Mouse (Mus musculus) CH12F3 (cell line): ENCODE data around the gene Naaa.

Source experiments
- in situ Hi-C: fragments of 300-500 bp; cut with MboI; formaldehyde crosslinking; loops from 2 replicates; pipeline ENCODE4 v1.14.3; 2020; ENCODE audit warnings: low sequenced_read_pairs

Naaa gene

DNA sequence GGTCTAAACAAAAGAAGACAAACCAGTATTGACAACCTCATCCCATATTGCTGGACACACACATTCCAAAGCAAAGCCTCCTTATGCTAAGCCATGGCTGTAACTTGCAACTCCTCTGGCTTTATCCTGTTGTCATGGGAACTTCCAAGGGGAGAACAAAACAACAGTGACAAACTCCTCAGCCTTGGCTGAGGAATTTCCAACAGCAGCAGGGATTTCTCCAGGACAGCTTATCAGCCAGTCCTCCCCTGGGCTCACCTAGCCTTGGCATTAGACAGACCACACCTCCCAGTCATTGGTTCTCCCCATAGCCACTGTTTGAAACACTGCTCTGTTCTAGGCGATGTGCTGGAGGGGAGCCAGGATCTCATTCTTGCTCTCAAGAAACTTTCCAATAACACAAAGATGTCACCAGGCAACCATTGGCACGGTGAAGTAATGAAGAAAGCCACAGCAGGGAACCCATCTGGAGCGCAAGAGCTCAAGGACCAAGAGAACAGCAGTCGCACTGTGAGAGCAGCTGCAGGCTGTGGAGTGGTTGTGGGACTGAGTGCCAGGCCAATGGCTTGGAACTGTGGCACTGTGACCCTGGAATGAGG, 14.1 kb downstream of the Naaa start:
- in situ Hi-C loops: no loop called here

DNA sequence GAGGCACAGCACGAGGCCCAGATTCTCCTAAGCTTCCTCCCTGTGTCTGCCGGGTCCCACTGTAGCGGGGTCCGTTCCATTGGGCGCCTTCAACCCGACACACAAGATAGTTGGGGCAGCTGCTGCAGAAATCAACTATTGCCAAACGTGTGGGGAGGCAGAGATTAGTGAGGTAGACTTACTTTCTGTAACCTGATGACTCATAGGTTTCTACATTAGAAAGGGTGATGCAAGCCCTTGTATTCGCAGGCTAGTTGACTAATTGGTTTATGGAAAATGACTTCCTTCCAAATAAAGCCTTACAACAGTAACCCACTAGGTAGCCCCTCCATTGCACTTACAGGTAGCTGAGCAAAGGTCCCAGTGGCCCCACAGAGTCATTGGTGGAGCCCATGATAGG, 15.3 kb downstream of the Naaa start:
- in situ Hi-C loops: no loop called here

DNA sequence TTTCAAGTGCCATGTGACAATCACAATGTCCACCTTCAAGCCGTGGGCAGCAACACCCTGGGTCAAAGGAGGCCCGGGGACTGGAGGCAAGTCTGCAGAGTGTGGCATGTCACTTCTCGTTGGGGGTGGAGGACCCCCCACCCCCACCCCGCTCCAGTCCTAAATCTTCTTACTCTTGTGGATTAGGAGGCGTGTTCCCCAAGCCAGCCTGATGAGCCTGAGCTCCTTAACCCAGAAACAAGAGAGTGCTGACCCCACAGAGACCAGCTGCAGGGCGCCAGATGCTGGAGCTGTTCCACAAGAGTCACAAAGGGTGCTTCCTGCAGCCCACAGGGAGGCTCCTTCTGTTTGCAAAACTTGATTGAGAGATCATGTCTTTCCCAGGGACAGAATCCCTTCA, 21.8 kb downstream of the Naaa start, which contains the start of gene Ppef2:
Gene Ppef2, minus strand, starts transcription at position 61 of the 400 bp plus-strand sequence.
- in situ Hi-C loops: no loop called here

DNA sequence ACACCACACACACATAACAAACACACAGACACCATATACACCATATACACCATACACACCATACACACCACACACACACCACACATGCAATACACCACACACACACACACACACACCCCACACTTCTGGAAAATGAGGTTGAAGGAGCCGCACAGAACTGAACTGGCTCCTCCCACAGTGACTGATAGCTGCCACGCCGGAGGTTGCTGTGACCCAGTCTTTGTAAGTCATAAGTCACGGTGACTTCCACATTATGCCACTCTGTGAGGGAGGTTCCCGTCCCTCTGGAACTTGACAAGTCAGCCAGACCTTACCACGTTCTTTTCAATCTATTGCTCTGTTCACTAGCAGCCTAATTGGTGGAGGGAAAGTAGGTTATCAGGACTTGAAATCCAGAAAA, 23.5 kb downstream of the Naaa start:
- in situ Hi-C loops: no loop called here

DNA sequence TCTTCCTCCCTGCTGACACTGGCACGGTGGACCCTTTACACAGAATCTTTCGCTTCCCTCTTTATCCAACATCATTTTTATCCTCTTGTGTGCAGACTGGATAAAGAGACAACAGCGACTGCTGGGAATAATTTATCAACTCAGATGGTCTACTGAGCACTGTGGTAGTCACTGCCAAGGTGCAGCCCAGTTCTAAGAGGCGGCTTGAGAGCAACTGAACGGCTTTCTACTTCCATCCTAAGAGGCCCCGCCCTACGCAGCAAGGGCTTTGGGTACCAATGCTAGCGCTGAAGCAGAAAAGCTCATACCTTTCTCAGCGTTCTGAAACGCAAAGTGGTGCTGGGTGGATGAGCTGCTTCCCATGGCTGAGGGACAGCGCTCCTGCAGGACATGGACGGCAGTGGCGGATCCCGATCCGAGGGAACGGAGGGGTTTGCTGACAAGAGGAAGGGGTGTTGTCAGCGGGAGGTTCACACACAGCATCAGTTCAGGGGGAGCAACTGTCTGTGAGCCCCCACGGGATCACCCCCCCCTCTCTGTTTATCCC, 25.1 kb downstream of the Naaa start:
- in situ Hi-C loops: no loop called here

DNA sequence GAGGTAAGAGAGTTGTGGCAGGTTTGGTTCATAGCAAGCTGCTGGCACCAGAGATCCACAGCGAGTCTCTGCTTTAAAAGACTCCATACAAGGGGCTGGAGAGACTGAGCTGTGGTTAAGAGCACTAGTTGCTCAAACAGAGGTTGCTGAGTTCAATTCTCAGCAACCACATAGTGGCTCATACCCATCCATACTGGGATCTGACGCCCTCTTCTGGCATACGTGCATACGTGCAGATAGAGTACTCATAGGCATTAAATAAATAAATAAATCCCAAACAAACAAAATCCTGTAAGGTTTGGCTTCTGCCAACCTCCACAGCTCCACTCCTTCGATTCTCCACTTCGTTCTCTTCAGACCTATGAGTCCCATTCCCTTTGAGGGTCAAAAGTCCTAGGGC, 25.9 kb downstream of the Naaa start:
- in situ Hi-C loops: no loop called here

DNA sequence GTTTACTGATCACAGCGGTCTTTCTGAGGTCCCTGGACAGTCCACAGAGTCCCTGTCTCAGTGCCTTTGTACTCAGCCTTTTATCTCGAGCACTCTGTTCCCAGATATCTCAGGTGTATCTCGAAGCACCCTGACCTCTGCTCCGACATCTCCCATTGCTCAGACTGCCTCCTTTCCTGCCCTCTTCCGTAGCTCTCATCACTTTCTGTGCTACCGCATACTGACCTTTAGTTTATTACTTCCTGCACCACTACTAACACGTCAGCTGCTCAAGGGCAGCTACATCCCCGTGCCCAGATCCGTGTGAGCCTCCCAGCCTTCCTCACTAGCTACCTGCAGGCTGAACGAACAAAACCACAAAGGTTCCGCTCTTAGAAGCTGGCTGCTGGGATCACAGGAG, 29.4 kb downstream of the Naaa start:
- in situ Hi-C loops: loop anchor here (10.0 kb wide), 1 partner anchor 54 kb away; no protein-coding TSS in a partner anchor

DNA sequence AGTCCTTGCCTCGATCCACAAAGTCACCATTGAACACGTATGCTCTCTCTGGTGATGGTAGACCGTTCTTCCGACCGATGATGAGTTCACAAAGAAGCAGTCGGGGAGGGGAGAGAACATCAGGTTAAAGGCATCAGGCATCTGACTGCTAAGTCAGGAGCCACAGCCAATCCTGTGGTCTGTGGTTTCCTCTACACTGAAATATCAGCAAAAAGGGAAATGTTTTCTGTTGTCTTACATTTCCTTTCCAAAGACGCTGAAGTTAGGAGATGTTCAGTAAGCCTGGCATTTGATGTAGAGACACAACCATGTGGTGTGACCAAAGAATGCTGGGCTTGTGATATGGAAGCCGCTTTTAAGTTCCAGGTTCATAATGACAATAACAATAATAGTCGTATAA, 32.5 kb downstream of the Naaa start:
- in situ Hi-C loops: loop anchor here (10.0 kb wide), 1 partner anchor 51 kb away; no protein-coding TSS in a partner anchor

DNA sequence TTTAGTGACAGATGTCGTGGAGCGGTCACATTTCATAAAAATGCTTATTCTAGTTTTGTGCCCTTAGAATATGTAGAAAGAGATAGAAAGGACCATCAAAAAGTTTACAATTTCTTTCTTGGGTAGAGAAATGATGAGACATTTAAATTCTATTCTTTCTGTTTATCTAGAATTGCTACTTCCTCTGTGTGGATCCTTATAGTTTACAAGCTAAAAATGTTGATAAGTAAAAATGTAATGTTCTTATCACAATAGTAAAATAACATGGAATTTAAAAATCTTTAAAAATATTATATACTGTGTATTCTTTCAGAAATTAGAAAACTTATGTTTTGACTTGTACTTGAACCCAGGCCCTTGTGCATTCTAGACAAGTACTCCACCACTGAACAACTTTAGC, 33.1 kb downstream of the Naaa start:
- in situ Hi-C loops: loop anchor here (10.0 kb wide), 1 partner anchor 50 kb away; no protein-coding TSS in a partner anchor

DNA sequence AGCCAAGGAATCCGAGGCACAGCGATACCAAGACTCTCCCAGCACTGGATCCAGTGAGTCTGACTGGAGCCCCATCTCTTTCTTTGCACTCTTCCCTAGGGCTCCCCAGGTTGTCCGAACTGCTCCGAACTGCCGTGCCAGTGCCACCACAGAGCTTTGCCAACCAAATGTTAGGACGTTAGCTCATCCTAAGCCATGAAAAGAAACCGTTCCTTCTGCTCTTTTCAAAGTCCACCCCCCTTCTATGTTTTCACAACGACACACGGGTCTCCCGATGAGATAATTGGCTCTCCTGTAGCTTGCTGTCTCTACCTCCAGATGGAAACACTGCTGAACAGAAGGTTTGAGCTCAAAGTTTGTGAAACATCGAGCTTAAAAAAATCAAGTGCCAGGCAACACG, 37.2 kb downstream of the Naaa start:
- in situ Hi-C loops: loop anchor here (10.0 kb wide), 1 partner anchor 46 kb away; no protein-coding TSS in a partner anchor

DNA sequence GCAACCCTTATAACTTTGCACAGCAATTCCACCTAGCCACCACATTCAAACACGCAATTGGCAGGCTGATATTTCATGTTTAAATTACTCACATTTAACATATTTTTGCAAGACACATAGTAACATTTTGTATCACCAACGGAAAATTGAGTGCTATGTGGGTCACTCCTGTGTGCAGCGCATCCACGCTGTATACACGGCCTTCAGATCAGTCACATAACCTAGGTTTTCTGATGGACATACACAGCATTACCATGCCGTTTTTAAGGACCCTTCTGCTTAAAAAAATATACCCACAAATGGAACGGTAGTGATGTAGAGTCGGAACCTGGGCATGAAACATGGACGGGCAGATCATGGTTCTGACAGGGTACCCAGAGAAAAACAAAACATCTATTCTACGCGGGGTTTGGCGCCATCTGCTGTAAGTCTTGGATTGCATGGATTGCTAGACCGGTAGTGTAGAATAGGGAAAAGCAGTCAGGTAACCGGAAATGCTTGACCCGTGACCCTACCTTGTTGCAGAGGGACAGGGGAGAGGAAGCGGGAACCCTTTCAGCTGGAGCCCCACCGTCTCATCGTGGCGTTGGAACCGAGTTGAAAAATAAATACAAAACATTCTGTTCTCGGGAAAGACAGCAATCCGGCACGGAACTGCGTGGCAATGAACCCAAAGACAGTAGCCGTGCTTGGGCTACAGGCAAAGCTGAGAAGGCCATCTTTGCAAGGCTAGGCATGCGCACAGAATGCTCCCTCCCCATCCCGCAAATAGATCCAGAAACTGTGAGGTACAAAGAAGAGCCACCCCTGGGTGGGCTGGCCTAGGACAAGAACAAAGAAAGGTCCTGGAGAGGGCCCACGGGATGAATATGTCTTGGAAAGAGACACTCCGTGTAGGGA, 38.4 kb downstream of the Naaa start:
- in situ Hi-C loops: loop anchor here (10.0 kb wide), 1 partner anchor 45 kb away; no protein-coding TSS in a partner anchor

DNA sequence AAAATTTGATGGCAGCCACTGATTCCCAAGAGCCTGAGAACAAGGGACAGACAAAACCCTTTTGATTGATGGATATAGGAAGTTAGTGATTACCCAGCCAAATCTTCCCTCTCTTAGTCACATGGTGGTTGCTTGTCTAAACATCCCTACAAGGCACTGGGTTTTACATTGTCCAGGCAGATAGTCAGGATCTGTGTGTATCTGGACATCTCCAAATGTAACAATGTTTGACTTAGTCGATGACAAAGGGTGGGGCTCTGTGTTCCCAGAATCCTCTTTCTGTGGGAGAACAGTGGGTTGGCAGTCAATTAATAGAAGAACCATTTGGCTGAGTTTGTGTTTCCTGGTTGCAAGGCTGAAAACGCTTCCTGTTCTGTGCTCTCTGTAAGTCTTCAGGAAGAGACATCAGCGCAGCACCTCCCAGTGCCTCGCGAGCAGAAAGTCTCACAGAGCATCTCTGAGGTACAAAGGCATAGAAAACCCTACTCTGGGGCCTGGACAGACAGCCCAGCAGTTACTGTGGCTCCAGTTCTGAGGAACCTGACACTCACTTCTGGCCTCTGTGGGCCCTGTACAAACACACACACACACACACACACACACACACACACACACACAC, 42.9 kb downstream of the Naaa start:
- in situ Hi-C loops: no loop called here

DNA sequence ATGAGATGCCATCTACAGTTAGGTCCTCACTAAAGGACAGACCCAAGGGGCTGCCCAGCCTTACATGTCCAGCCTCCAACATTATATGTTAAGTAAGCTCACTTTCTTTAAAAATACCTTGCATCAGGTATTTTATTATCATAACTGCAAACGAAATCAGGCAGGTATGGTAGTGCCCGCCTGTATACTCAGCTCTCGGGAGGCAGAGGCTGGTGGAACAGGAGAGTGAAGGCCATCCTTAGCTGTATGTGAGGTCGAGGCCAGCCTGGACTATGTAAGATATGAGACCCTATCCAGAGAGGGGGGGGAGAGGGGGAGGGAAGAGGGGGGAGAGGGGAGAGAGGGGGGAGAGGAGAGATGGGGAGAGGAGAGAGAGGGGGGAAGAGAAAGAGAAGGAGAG, 44.6 kb downstream of the Naaa start:
- in situ Hi-C loops: no loop called here

DNA sequence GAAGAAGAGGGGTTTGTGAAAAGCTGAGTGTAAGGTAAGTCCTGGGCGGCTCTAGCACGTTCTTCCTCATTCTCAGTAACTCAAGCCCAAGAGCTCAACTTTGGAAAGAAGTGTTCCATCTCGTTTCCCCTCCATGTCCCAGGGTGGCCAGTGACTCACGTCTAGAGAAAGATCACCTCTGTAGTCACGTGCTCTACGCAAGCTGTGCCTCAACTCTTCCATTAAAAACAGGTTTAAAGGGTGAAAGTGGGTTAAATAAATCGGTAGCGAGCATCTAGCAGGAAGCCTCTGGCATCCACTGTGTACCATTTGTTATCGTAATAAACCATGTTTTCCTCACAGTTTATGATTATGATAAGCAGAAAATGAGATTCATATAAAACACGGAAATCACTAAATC, 46.1 kb downstream of the Naaa start:
- in situ Hi-C loops: no loop called here

DNA sequence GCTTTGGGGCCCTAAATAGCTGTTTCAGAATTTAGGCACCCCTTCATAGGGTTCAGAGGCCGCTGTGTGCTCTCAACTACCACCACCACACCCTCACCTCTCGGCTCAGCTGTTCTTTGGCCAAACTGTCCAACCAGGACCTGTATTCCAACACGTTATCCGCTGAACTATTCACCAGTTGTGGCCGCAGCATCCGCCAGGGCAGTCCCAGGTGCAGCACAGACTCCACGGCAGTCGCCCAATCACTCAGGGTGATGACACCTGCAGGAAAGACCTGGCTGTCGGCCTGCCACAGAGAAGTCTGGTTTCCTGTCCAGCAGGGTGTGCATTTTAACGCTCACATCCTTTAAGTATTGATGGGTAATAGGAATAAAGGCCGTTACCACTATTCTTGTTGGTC, 47.7 kb downstream of the Naaa start:
- in situ Hi-C loops: no loop called here

DNA sequence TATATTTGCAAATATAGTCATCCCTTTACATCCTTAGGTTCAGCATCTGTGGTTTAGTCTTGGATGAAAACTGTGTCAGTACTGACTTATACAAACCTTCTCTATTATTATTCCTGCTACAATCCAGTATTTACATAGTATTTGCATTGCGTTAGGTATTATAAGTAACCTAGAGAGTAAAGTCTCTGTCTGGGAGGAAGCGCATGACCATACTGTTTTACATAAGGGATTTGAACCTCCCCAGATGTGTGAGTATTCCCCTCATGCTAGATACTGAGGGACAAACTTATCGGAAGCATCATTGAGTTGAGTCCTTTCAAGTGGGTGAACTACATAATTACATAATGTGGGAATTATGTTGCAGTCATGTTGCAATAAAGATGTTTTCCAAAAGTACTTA, 48.5 kb downstream of the Naaa start:
- in situ Hi-C loops: no loop called here

DNA sequence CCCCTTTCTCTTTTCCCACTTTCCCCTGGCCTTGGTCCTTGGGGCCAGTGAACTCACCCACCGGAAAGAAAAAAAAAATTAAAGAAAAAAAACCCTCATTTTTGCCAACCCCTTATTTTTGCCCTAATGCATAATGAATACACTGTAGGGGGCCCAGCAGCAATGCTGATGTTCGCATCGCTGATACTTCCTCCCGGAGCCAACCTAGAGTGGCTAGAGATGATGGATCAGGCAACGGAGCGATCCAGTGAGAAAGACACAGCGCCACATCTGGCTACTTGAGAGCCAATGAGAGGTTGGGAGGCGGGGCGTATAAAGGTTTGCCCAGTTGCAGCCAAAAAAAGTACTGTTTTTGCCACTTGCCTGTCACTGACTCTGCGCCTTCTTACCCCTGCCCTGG, 49.2 kb downstream of the Naaa start:
- in situ Hi-C loops: no loop called here

DNA sequence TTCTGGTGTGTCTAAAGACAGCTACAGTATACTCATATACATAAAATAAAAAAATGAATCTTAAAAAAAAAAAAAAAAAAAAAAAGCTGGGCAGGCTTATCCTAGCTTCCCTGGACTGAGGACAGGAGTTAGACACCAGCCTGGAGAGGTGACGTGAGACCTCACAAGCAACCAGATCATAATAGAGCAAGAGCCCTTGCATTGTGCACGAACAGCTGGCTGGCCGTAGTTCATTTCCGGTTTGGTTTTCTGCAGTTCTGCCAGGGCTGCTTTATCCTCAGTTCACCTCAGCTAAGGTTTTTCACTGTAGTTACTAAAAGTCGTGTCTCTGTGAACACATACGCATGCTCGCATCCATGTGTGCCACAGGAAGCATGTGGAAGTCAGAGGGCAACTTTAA, 50.2 kb downstream of the Naaa start:
- in situ Hi-C loops: no loop called here

DNA sequence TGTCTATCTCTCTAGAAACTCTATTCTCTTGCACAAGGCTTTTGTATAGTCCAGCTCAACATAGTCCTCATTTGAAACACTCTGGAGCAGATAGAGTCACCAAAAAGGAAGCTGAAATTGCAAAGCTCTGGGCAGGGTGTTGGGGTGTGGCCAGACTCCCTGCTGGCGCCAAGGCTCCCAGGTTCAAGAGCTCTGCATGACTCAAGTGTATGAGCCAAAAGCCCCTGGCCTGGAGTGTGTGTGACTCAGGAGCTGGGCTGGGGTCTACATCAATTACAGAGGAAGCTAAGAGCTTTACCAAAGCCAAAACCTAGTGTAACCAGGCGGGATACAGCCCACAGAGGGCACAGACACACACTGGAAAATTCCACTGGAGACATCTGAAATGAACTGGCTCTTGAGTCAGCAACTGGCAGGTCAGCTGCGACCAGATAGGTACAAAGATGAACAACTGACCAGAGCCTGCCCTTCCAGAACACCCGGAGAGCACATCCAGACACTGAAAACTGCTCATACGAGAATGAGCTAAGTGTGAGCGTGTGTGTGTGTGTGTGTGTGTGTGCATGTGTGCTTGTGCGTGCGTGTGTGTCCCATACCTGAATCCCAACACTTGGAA, 57.6 kb downstream of the Naaa start:
- in situ Hi-C loops: no loop called here

DNA sequence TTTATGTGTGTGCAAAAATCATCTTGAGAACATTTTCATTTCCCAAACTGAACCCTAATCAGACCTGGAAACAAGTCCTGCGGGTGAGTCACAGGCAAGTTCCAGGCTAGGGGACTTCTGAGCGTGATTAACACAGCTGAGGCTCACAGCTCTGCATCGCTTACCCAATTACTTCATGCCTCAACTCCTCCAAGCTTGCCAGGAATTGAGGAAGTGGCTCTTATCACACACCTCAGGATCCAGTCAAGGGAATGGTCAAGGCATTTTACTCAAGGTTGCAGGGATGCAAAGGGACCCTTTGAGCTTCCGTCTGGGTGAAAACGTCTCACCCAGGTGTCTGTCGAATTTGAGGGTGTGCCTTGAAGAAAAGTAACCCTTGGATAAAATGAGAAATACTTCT, 58.1 kb downstream of the Naaa start:
- in situ Hi-C loops: no loop called here
